Mouse (Mus musculus) A20 (cell line): ENCODE measurements around the gene Zfp668.
"Not testable (repeated sequence)": the region's sequence is repeated elsewhere in the genome, so short reads cannot be mapped to it uniquely, and the experiment has no call there.

Experiments
- DNase-seq: peaks from one replicate; pipeline ENCODE4 v3.0.0-alpha.2; 2011; ENCODE audit warnings: low read depth, low spot score

Zfp668 gene

DNA sequence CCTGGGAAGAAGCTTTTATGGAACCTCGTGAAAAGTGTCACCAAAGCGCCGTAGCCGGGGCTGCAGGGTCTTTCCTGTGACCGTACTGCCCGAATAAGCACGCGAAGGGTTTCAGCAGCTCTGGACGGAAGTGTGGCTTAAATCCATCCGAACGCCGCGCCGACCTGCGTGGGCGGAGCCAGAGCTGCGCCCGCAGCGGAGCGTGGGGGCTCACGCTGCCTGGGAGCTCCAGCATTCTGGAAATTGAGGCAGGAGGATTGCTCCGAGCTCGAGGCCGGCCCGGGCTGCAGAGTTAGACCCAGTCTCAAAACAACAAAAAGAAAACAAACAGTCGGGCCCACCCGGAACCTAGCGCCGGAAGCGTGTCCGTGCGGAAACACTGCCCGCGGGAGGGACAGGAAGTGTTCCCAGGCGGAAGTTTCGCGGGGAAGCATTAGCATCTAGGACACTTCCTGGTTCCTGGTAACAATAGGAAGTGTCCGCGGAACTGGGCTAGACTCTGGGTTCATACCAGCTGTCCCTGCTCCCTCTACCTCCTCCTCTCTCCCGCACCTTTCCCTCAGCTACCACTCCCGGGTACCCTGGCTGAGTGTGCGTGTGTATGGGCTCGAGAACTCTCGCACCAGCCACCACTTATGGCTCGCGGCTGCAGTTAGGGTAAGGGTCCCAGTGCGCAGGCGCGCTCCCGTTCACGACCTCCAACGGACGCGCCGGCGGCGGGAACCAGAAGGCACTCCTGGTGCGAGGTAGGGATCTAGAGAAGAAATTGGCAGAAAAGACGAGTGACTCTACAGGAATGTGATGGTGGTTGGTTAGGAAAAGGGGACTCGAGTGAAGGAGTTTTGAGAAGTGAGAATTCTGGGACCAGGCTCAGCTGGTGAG is at the start of gene Zfp668:
Gene Zfp668 (minus strand): TSS at position 362 of the 882 bp plus-strand sequence.
- peak; percentile 98 for DNase-seq

DNA sequence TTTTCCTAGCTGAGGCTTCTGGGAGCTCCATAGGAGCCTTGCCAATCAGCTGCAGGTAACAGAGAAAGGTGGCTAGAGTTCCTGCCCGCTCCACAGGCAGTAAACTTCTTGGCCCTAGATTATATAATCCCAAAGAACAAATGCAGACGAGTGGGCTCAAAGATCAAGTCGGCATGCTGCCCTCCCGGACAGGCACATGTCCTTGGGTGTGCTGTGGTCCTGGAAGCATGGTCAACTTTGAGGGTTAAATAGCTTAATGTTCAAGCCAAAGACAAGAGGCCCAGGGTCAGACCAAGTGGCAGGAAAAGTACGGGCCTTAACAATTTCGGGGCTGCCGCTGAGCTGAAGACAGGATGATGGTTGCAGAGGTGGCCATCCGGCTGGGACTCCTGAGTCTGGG is 49.4 kb upstream of the Zfp668 start:
- DNase-seq, result no peak

DNA sequence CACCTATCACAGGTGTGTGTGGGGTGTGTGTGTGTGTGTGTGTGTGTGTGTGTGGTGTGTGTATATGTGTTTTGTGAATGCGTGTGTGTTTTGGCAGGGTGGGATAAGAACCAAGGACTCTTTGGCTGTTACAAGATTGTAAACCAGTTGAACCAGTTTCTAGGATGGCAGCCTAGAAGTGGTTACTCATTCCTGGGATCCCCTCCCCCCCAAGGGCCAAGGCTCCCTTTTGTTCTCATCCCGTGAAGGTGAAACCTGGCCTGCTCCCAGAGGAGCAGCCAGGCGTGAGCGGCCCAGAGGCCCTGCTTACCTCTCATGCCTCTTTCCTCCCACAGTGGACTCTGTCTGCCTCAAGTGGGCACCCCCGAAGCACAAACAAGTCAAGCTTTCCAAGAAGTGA is 48.6 kb upstream of the Zfp668 start:
- DNase-seq, result no peak

DNA sequence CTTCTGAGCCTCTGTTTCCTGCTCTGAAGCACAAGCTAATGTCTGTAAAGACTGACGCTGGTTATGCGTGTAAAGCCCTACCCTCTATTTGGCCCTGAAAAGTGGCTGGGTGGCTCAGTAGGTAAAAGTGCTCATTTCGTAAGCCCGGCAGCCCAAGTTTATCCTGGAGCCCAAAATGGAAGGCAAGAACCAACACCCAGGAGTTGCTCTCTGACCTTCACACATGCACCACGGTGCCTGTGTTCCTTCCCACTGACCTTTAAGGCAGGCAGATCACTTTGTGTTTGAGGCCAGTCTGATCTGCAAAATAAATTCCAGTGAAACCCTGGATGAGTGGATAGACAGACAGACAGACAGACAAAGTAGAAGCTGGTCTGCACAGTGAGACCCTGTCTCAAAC is 47.1 kb upstream of the Zfp668 start:
- DNase-seq, result no peak

DNA sequence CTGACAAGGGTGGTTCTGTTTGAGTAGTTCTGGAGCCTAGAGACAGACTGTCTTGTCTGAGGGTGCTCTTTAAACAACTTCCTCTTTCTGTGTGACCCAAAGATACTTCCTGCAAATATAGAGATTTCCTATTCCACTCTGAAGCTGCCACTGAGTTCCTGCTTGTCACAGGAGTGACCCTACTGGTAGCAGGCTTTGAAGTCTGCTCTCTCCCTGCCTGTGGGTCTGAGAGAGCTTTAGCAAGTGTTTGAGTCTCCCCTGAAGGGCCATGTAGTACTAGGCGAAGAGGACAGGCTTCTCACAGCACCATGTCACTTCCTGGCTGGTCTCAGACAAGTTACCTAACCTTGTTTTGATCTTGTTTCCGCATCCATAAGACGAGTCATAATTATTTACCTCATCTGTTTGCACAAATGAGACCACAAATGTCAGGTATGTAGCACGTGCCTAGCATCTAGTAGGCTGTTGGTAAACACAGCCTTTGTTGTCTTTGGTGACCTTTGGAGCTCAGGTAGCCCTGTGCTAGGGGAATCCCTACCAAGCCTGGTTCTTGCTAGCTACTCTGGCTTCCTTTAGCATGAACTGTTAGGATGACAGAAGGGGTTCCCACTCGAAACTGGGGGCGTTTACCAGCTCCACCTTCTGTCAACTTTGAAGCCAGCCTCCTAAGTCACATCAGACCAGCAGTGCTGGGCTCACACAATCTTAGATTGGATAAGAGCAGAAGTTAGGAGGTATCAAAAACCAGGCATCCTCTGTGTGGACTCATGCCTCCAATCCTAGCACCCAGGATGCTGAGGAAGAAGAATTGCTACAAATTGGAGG is 46.0 kb upstream of the Zfp668 start:
- DNase-seq, result peak; percentile 84

DNA sequence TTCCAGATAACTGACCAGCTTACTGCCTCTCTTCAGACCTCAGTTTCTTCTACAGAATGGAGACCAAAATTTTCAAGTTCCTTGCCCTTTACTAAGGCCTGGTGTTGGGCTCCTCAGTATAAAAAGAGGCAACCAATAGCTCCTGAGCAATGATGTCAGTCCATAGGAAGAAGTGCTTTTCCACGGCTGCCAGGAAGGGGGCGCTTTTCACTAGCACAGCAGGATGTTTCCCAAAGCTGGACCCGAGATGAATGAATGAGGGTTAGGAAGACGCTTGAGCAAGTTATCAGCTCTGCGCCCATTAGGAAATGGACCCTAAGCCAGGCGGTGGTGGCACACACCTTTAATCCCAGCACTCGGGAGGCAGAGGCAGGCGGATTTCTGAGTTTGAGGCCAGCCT is 44.9 kb upstream of the Zfp668 start:
- DNase-seq, result peak; percentile 72

DNA sequence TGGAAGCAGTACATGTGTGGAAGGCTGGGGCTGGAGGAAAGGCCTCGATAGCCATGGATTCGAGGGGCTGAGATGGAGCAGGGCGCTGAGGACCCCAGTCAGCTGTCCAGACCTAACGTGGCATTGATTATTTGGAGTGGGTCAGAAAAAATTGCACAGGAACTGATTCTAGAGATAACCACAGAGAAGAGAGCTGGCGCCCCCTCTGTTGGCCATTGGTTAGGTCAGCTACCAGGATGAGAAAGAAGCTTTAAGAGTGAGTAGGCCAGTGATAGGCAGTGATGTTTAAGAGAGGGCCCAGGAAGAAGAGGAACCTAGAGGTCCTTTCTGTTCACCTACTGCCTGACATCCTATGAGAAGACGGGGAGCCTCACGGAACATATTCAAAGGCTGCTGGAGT is 42.7 kb upstream of the Zfp668 start:
- peak; percentile 67 for DNase-seq

DNA sequence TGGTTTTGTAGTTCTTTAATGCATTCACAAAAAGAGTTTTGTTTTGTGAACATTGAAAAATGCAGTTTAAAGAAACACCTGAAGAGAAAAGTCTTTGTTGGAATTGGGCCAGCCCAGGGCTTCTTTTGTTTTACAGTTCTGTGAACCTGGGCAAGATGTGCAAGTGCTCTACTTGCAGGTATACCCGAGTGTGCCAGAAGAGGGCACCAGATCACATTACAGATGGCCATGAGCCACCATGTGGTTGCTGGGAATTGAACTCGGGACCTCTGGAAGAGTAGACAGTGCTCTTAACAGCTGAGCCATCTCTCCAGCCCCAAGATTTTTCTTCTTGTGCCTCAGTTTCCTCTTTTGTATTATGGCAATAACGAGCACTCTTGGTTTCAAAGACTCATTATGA is 41.6 kb upstream of the Zfp668 start:
- peak; percentile 78 for DNase-seq

DNA sequence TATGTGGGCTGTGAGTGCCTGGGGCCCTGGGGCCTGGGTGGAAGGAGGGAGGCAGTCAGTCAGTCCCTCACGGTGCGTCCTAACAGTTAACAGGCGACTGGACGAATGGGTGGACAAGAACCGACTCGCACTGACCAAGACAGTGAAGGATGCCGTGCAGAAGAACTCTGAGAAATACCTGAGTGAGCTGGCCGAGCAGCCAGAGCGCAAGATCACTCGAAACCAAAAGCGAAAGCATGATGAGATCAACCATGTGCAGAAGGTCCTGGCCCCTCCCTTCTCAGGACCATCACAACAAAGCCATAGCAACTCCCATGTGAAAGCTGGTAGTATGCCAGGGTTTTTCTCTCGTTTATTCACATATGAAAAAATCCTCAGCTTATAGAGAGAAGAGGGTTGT is 38.7 kb upstream of the Zfp668 start:
- DNase-seq, result peak; percentile 74

DNA sequence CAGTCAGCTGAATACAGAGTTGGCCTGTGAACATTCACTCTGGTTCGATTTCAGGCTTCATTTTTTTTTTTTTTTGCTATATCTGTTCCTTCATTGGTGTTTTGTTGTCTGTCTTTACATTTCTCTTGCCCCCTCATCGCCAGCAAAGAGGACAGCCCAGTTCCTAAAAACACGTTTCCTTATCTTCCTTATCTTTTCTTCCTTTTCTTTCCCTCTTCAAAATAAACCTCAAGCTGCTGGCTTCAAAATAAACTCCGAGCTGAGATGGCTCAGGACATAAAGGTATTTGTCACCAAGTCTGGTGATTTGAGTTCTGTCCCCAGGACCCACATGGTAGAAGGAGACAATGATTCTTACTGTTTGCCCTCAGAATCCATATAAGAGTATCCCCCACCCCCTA is 36.3 kb upstream of the Zfp668 start:
- DNase-seq, result no peak

DNA sequence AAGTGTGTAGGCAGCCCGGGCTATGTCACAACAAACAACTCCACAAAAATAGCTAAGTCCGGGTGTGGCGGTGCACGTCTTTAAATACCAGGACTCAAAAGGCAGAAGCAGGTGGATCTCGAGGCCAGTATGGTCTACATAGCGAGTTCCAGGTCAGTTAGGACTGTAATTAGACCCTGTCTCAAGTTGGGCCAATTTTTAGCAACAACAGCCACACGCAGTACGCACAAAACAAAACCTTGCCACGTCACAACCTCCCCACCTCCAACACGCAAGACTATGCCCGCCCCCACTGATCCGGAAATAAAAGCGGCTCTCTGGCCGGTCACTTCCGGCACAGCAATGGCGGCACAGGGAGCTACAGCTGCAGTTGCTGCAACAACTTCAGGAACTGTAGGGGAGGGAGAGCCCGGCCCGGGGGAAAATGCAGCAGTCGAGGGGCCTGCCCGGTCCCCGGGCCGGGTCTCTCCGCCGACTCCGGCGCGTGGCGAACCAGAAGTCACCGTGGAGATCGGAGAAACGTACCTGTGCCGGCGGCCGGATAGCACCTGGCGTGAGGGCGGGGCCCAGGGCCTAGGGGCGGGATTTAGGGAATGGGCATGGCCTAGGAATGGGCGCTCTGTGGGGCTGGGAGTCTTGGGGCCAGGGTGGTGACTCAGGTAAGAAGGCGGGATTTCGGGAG is 35.7 kb upstream of the Zfp668 start, which contains the start of gene Kat8:
Gene Kat8 (plus strand): TSS at position 327 of the 682 bp plus-strand sequence.
- DNase-seq, result peak; percentile 96

DNA sequence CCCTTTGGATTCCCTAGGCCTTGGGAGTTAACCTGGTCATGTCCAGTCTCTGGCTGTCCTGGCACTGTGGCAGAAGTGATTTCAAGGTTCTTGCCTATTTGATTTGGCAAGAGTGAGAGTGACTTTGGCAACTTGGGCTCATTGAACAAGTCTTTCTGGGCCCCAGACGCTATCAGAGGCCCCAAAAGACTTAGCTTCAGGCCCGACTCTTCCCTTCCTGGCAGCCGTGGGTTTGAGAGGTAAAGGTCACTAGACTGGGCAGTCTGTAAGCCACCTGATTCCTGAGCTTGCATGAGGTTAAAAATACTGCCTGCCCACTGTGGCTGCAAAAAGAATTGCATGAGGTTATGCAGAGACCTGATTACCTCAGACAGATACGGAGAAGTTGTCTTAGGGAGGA is 32.0 kb upstream of the Zfp668 start:
- DNase-seq, result no peak

DNA sequence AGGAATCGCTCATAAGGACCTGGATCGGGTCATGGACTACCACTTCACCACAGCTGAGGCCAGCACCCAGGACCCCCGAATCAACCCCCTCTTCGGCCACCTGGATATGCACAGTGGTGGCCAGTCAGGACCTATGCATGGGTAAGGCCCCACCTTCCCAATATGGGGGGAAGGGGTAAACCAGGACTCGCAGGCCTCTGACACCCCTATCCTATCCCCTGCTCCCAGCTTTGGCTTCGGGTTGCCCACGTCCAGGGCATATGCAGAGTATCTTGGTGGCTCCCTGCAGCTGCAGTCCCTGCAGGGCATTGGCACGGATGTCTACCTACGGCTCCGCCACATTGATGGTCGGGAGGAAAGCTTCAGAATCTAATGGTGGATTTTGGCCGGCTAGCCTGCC is 31.3 kb upstream of the Zfp668 start:
- no peak for DNase-seq

DNA sequence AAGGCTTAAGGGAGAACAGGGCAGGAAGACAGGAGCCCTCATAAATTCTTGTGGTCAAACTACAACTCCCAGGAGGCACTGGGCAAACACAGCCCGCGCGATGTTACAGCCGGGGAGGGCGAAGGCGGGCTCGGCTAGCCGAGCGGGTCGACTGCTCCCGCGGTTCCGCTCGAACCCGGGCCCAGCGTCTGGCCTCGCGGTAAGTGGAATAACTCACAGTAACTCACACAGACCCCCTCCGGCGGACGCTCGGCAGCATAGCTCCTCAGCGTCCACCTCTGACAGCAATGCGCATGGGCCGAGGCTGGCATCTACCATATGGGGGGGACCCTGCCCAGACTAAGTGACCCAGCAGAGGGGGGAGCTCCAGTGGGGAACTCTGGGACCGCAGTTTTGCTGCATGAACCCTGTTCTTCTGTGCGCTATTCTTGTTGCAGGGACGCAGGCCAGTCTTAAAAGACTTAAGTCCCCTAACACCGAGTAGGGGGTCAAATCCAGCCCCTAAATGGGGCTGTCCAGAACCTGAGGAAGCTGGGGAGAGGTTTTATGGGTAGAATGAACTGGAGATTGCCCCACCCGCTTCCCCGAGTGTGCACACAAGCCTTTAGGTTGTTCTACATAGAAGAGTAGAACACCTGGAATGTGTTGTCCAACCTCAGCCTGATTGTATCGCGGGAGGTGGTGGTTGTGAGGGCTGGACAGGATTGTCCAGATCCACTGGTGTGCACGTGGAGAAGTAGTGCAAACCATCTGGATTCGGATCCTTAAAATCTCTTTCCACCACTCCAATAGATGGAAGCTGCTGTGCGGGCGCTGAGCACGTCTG is 27.6 kb upstream of the Zfp668 start, which contains the start of gene Bckdk:
Gene Bckdk (plus strand): TSS at position 112 of the 826 bp plus-strand sequence.
- peak; percentile 92 for DNase-seq

DNA sequence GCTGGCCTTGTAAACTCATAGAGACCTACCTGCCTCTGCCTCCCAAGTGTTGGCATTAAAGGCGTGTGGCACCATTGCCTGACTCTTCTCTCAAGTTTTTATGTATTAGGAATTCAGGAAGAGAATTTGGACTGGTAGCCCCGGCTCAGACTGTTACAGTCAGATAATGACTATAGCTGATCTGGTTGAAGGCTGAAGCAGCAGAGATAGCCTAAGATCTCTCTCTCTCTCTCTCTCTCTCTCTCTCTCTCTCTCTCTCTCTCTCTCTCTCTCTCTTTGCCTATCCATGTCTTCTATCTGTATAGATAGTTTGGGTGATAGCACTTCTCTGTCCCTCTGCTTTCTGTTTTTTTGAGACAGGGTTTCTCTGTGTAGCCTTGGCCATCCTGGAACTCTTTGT is 25.1 kb upstream of the Zfp668 start:
- no peak for DNase-seq

DNA sequence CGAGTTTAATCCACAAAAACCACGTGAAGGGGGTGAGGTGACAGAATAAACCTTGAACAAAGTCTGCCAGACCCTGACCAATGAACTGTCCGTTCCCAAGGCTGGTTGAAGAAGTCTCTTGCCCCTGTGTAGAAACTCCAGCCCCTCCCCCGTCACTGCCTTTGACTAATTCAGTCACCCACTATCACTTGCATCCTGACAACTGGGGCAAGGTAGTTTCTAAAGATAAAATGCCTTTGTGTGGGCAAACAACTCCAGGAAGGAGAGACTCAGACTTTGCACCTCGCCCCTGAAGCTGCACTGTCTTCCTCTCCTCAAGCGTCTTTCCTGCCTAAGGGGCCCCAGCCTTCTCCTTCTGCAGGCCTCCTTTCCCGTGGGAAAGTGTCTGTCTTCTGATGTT is 23.4 kb upstream of the Zfp668 start:
- DNase-seq, result no peak

DNA sequence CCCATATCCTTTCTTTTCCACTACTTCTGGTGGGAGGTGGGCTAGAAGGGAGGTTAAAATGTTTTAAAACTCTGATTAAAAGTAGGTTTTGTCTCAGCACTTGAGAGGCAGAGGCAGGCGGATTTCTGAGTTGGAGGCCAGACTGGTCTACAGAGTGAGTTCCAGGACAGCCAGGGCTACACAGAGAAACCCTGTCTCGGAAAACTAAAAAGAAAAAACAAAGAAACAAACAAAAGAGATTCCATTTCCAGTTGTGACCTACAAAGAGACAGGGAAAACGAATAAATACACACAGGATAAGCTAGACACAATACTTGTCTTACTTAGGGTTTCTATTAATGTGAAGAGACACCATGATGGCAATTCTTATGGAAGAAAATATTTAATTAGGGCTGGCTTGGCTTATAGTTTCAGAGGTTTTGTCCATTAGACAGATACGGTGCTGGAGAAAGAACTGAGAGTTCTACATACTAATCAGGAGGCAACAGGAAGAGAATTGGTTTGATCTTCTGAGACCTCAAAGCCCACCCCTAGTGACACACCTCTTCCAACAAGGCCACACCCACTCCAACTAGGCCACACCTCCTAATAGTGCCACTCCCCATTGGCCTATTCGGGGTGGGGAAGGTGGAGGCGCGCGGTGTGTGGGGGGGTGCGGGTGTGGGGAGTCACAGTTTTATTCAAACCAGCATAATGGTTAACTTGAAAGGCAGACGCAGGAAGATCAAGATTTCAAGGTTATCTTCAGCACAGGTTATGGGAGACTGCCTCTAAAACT is 21.7 kb upstream of the Zfp668 start:
- peak; percentile 67 for DNase-seq

DNA sequence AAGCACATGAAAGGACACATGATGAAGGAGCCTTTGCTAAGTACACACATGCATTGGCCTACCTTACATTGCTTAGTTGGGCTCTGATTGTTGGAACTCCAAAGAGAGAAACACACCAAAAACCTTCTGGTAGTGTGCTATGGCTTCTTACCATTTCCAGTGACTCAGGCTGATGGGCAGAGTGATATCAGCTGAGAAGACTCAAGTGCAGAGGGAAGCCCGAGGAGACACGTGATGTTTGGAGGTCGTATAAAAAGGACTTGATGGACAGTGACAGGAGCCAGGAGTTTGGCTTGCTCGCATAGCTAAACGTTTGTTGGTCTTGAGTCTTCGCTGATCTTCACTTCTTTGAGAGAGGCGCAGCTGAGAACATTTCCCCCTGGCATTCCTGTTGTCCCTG is 20.9 kb upstream of the Zfp668 start:
- no peak for DNase-seq

DNA sequence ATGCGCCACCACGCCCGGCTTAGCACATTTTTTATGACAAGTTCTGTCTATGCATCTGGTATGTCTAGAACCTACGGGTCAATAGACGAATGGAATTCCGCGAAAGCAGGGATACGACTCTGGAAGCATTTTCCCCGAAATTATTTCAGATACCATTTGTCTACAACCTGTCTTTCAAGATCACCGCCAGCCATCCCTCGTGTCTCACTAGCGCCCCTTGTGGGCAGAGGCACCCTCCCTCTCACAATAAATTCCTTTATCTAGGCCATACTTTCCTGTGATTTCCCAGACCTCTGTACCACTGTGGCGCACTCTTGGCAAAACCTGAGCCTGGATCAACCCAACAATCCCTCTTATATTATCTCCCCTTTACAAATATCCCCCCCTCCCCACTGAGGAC is 19.8 kb upstream of the Zfp668 start:
- peak; percentile 79 for DNase-seq

DNA sequence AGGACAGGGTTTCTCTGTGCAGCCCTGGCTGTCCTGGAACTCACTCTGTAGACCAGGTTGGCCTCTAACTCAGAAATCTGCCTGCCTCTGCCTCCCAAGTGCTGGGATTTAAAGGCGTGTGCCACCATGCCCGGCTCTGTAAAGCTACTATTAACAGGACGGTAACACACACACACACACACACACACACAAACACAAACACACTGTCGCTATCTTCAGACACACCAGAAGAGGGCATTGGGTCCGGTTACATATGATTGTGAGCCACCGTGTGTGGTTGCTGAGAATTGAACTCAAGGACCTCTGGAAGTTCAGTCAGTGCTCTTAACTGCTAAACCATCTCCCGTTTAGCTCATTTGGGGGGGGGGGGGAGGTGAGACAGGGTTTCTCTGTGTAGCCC is 19.3 kb upstream of the Zfp668 start:
- DNase-seq, result not testable (repeated sequence)
